Mouse (Mus musculus): ENCODE measurements around the gene Olfr348. TPM values are rescaled to one million over a fixed set of nuclear protein-coding genes. Genes with fewer than 3 reads are reported as not detected.

Gene Olfr348
- polyA plus RNA-seq (2017; shearing (Covaris generic)): not detected

DNA sequence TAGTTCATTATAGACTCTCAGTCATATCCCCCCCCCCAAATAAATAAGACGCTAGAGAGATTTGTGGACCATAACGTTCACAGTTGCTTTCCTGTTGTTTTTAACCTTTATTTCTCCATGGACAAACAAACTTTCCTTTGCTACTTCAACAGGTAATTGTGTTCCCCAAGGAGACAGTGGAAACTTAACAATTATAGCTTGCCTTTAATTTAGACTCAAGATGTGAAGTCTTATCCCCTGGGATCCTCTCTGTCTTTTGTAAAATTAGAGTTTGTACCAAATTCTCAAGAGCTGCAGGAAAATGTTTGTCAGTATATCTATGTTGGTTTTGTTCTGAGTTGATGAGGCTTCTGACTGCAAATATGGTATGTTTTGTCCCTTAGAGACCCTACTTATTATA lies at the start of gene Olfr348:
Olfr348 (plus strand) TSS at position 301 of the 400 bp plus-strand sequence.

DNA sequence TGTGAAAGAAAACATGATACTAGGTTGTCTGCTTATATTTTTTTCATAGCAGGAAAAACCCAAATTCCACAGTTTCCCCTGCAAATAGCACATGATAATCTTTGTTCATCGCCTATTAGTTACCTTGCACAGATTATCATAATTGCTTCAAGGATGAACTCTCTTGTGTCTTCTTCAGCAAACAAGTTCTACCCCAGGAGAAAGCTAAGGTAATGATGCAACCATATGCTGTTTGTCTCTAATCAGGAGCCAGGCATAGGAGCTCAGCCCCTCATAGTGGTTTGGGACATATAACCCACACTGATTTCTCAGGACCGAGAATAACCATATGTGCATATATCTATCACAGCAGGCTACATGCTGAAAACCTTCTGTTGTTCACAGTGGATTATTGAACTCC lies 6.2 kb downstream of the Olfr348 start, which contains the start of gene Olfr50:
Olfr50 (plus strand) TSS at position 301 of the 400 bp plus-strand sequence.

DNA sequence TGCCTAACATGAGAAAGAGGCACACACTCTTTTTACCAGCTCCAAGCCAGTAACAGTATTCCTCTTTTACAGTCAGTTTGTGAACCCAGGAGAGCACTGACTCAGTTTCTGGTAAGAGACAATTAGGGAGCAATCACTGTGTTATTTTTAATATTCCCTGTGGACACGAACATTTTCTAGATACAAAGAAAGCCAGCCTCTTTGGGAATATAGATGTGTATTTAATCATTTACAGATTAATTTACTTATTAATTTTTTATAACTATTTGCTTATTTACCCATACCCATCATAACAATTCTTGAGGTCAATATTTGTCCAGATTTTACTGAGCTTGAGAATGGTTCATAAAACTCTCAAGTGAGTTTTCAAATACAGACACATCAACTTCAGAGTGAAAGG lies 32.9 kb downstream of the Olfr348 start, which contains the start of gene Olfr3:
Olfr3 (minus strand) TSS at position 101 of the 400 bp plus-strand sequence.

Other genes starting within 250 kb of the Olfr348 start
- not detected for gene Olfr344, start 217.6 kb upstream of the Olfr348 start, polyA plus RNA-seq (2017; shearing (Covaris generic))
- not detected for gene Olfr345, start 144.2 kb upstream of the Olfr348 start, polyA plus RNA-seq (2017; shearing (Covaris generic))
- gene Olfr346, start 98.5 kb upstream of the Olfr348 start, polyA plus RNA-seq (2017; shearing (Covaris generic)): not detected
- not detected for gene Olfr347, start 52.4 kb upstream of the Olfr348 start, polyA plus RNA-seq (2017; shearing (Covaris generic))
- not detected for gene Olfr50, start 6.3 kb downstream of the Olfr348 start, polyA plus RNA-seq (2017; shearing (Covaris generic))
- gene Olfr3, start 32.8 kb downstream of the Olfr348 start, polyA plus RNA-seq (2017; shearing (Covaris generic)): not detected
- not detected for gene Olfr350, start 62.0 kb downstream of the Olfr348 start, polyA plus RNA-seq (2017; shearing (Covaris generic))
- gene Olfr351, start 78.4 kb downstream of the Olfr348 start, polyA plus RNA-seq (2017; shearing (Covaris generic)): not detected
- not detected for gene Olfr352, start 84.2 kb downstream of the Olfr348 start, polyA plus RNA-seq (2017; shearing (Covaris generic))
- not detected for gene Olfr353, start 108.7 kb downstream of the Olfr348 start, polyA plus RNA-seq (2017; shearing (Covaris generic))
- not detected for gene Olfr354, start 121.4 kb downstream of the Olfr348 start, polyA plus RNA-seq (2017; shearing (Covaris generic))
- not detected for gene Olfr355, start 144.6 kb downstream of the Olfr348 start, polyA plus RNA-seq (2017; shearing (Covaris generic))
- gene Olfr356, start 152.8 kb downstream of the Olfr348 start, polyA plus RNA-seq (2017; shearing (Covaris generic)): not detected
- gene Olfr357, start 209.6 kb downstream of the Olfr348 start, polyA plus RNA-seq (2017; shearing (Covaris generic)): not detected
- gene Olfr358, start 225.1 kb downstream of the Olfr348 start, polyA plus RNA-seq (2017; shearing (Covaris generic)): not detected